Mouse (Mus musculus): ENCODE results near the gene Mrpl40.

The Mrpl40 gene

DNA sequence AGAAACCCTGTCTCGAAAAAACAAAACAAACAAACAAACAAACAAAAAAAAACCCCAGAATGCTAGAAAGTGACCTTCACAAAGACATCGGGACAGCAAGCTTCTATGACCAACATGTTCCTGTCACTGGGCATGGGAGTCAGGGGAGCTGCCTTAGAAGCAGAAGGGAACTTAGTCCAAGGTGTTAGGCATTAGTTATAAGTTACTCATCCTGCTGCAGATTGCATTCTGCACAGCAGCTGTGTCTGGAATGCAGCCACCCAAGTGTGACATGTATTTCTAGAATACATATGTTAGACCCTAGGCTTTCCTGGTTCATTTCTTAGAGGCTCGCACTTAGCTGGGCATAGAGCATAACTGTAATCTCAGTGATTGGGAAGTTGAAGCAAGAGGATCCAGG lies 48.0 kb downstream of the Mrpl40 start:
- no peak for DNase-seq (ENCODE audit: low spot score in 2 of 2)

DNA sequence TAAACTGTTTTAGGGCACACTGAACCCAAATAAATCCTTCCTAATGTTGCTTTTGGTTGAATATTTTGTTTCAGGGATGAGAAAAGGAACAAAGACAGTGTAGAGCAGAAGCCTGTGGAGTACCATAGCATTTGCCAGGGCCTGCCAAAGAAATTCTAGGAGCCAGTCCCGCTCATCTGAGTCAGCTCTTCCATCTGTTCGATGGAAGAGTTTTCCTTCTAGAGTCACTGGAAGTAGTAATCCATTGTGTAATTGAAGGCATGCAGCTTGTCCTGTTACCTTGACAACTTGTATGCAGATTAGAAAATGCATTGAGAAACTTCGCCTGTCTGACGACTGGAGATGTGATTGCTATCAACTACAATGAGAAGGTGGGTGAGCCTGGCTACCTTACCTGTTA lies 53.7 kb downstream of the Mrpl40 start:
- DNase-seq (ENCODE audit: low spot score in 2 of 2) = peak; percentile 15 to 22

DNA sequence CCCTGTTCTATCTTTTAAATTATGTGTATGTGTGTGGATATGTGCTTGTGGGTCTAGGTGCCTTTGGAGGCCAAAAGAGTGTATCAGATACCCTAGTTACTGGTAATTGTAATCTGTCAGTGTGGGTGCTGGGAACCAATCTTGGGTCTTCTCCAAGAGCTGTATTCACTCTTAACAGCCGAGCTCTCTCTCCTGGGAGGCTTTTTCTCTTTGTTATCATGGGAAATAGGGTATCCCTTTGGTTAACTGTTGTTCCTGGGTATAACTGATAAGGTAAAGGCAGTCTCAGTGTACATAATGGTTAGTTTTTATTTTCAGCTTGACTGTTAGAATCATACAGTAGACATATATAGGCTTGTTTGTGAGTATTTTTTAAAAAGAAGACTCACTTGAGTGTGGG lies 54.3 kb downstream of the Mrpl40 start:
- DNase-seq (ENCODE audit: low spot score in 2 of 2) = no peak

All from right cerebral cortex, adult 2 months (tissue).